Mouse (Mus musculus) liver, embryonic 14.5 days (tissue): ENCODE results near the gene Tspo.

Source experiments
- CTCF ChIP-seq: IDR thresholded peaks from 2 replicates; pipeline ENCODE4 v1.5.1; 2016; ENCODE audit warnings: antibody characterized with exemption, low read depth, control low read depth
- EP300 ChIP-seq: IDR thresholded peaks from 2 replicates; pipeline ENCODE4 v1.6.1; 2016; ENCODE audit warnings: antibody characterized with exemption, low read depth

- TF ChIP-seq CTCF (no peak), EP300 (no peak)
Measured at GRCm38 (mm10) chr15:83535890-83536231, 27.5 kb upstream of the Tspo start.
